Mouse (Mus musculus) limb, embryonic 14.5 days (tissue): ENCODE results near the gene Ndufs5. TPM values are rescaled to one million over a fixed set of nuclear protein-coding genes. Genes with fewer than 3 reads are reported as not detected.

Source experiments
- ATAC-seq: fragments of 200-750 bp; cut with Nextera tagmentation; 2 replicates; pipeline ENCODE4 v1.8.0; 2017; ENCODE audit warnings: low read depth, moderate number of reproducible peaks, moderate TSS enrichment; ENCODE audit not compliant: low FRiP score
- DNase-seq: peaks from one replicate; pipeline ENCODE4 v3.0.0-alpha.2; 2015; ENCODE audit warnings: low spot score
- H3K27ac ChIP-seq: fragments of 300-500 bp; sonication (generic); replicated peaks from 2 replicates; pipeline ENCODE4 v1.5.1; 2014; ENCODE audit warnings: low read depth, mild to moderate bottlenecking, low read length, moderate library complexity, mixed read lengths
- H3K27me3 ChIP-seq: fragments of 300-500 bp; sonication (generic); 2 replicates; pipeline ENCODE4 v1.6.1; 2014; ENCODE audit warnings: low read length, mixed read lengths; ENCODE audit not compliant: control insufficient read depth, insufficient read depth
- H3K36me3 ChIP-seq: fragments of 300-500 bp; sonication (generic); 2 replicates; pipeline ENCODE4 v1.6.1; 2014; ENCODE audit warnings: mild to moderate bottlenecking, low read length, moderate library complexity, mixed read lengths; ENCODE audit not compliant: control insufficient read depth, insufficient read depth
- H3K4me1 ChIP-seq: fragments of 300-500 bp; sonication (generic); 2 replicates; pipeline ENCODE4 v1.6.1; 2014; ENCODE audit warnings: antibody characterized with exemption, low read length, mixed read lengths; ENCODE audit not compliant: control insufficient read depth, insufficient read depth
- H3K4me2 ChIP-seq: fragments of 300-500 bp; sonication (generic); replicated peaks from 2 replicates; pipeline ENCODE4 v1.6.1; 2014; ENCODE audit warnings: low read depth, mild to moderate bottlenecking, low read length, moderate library complexity; ENCODE audit not compliant: severe bottlenecking
- H3K4me3 ChIP-seq: fragments of 300-500 bp; sonication (generic); replicated peaks from 2 replicates; pipeline ENCODE4 v1.5.1; 2014; ENCODE audit warnings: low read length
- H3K9ac ChIP-seq: fragments of 300-500 bp; sonication (generic); 2 replicates; pipeline ENCODE4 v1.6.1; 2014; ENCODE audit warnings: mild to moderate bottlenecking, low read depth, low read length, moderate library complexity; ENCODE audit not compliant: severe bottlenecking
- H3K9me3 ChIP-seq: fragments of 300-500 bp; sonication (generic); 2 replicates; pipeline ENCODE4 v1.6.1; 2016; ENCODE audit warnings: low read length; ENCODE audit not compliant: control insufficient read depth
- POLR2A ChIP-seq: fragments of 200-500 bp; IDR thresholded peaks from 2 replicates; pipeline ENCODE4 v1.8.0; 2012; ENCODE audit warnings: inconsistent platforms, mild to moderate bottlenecking, moderate library complexity, borderline replicate concordance; ENCODE audit not compliant: insufficient read depth, insufficient read length; ENCODE audit errors: extremely low read depth
- WGBS: fragments of 180-500 bp; shearing (Covaris S2); extraction: QIAGEN DNeasy Blood & Tissue Kit; methylation state at CpG from one replicate; pipeline ENCODE4 v1.1.7; 2014; 5-methylcytosine and 5-hydroxymethylcytosine counted together
- polyA plus RNA-seq, 2 experiments: library from polyadenylated mRNA; depleted of rRNA in 1 of 2; stranded (reverse) in 1 of 2; unstranded in 1 of 2; fragments of >200 nt; fragmentation: Nextera tagmentation in 1 of 2; extraction: Ambion mirVana in 1 of 2; gene quantifications; 2 replicates each; pipeline versions ENCODE4 v1.2.1 to v1.2.3; 2012 to 2014

Gene Ndufs5
- polyA plus RNA-seq, 2 experiments: 253 to 353 TPM

DNA sequence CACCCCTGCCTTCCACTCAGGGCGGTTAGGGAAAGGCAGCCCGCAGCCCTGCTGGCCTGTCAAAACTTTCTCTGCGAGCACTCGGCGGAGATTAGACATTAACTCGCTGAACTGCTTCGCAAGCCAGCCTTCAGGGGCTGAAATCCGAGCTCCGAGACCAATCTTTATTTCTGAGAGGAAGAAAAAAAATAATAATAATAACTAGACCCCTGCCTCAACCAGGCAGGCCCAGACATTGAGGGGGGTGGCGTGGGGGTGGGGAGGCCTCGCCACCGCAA is 54.4 kb downstream of the Ndufs5 start:
- no peak for TF ChIP-seq POLR2A
- H3K27ac ChIP-seq: peak overlapping the region; percentile 98
- no peaks in the 10 kb centered on the region for H3K36me3 ChIP-seq
- H3K4me1 ChIP-seq: peaks cover 28% of the 10 kb centered on the region
- H3K4me2 ChIP-seq: peak overlapping the region; percentile 83
- peak; percentile 42 for DNase-seq
- peak overlapping the region; percentile 98 for H3K9ac ChIP-seq
- no peaks in the 10 kb centered on the region for H3K9me3 ChIP-seq
- no peaks in the 10 kb centered on the region for H3K27me3 ChIP-seq
- 0% methylated on average over 9 of the region's 12 CpGs for WGBS
- ATAC-seq: peak; percentile 5; the same call in 1 of the 2 replicates
- peak overlapping the region; percentile 93 for H3K4me3 ChIP-seq

DNA sequence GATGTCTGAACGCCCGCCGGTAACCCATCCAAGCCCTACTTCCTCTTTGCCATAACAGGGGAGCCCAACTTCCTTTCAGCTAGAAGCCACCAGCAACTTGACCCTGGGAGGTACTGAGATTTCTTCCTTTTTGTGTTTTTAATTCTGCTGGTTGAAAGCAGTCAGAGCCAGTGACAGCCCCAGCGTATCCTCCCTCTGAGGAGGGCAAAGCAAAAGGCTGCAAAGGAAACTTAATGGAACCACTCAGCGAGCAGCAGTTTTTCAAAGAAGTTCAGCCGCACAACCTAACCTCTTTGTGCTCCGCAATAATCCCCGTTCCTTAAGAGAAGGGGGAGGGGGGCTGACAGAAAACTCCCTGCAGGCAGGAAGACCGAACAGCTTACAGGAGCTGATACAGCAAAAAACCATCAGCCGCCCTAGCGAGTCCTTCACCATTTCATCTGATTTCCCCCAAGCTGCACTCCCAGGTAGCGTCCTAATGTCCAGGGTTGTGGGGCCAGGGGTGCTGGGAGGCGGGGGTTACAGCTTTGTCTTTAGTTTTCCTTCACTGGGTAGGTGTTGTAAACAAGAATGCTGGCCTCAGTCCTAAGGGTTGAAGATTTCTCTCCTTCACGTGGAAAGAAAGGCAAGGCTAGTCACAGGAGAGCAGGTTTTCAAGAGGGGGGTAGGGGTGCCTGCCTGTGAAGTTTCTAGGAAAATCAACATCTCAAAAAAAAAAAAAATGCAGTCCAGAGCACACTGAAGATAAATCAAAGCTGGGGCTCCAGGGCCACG is 54.9 kb downstream of the Ndufs5 start:
- DNase-seq (no peak), ATAC-seq (no peak)
- Histone ChIP-seq H3K27ac (peak overlapping the region; percentile 98), H3K27me3 (no peaks in the 10 kb centered on the region), H3K36me3 (no peaks in the 10 kb centered on the region), H3K4me2 (peak overlapping the region; percentile 83), H3K9me3 (no peaks in the 10 kb centered on the region), H3K9ac (peak overlapping the region; percentile 98), H3K4me1 (peaks cover 28% of the 10 kb centered on the region), H3K4me3 (peak overlapping the region; percentile 93)
- WGBS: 4% methylated on average over 15 of the region's 15 CpGs
- TF ChIP-seq POLR2A: no peak

Other genes starting within 250 kb of the Ndufs5 start
- gene Macf1, start 33.8 kb downstream of the Ndufs5 start, polyA plus RNA-seq (2012; rRNA removed): 99.7 and 103 TPM in 2 replicates
- 79.8 and 84.0 TPM in 2 replicates for gene Macf1, start 33.8 kb downstream of the Ndufs5 start, polyA plus RNA-seq (2014; fragmentation: Nextera tagmentation; extraction: Ambion mirVana)
- gene Akirin1, start 32.1 kb upstream of the Ndufs5 start, polyA plus RNA-seq (2012; rRNA removed): 39.5 and 42.4 TPM in 2 replicates
- 55.5 and 60.1 TPM in 2 replicates for gene Akirin1, start 32.1 kb upstream of the Ndufs5 start, polyA plus RNA-seq (2014; fragmentation: Nextera tagmentation; extraction: Ambion mirVana)
- gene Rhbdl2, start 69.7 kb upstream of the Ndufs5 start, polyA plus RNA-seq (2012; rRNA removed): 4.8 and 4.9 TPM in 2 replicates
- 3.5 and 4.1 TPM in 2 replicates for gene Rhbdl2, start 69.7 kb upstream of the Ndufs5 start, polyA plus RNA-seq (2014; fragmentation: Nextera tagmentation; extraction: Ambion mirVana)
- 0.08 TPM in 2 replicates for gene 4933427I04Rik, start 141.5 kb upstream of the Ndufs5 start, polyA plus RNA-seq (2012; rRNA removed)
- gene 4933427I04Rik, start 141.5 kb upstream of the Ndufs5 start, polyA plus RNA-seq (2014; fragmentation: Nextera tagmentation; extraction: Ambion mirVana): 0.14 and 0.15 TPM in 2 replicates
- 24.2 and 30.7 TPM in 2 replicates for gene Mycbp, start 186.6 kb upstream of the Ndufs5 start, polyA plus RNA-seq (2012; rRNA removed)
- gene Mycbp, start 186.6 kb upstream of the Ndufs5 start, polyA plus RNA-seq (2014; fragmentation: Nextera tagmentation; extraction: Ambion mirVana): 59.8 and 65.2 TPM in 2 replicates
- gene Rragc, start 199.2 kb upstream of the Ndufs5 start, polyA plus RNA-seq (2012; rRNA removed): 61.0 and 61.1 TPM in 2 replicates
- 60.3 and 61.2 TPM in 2 replicates for gene Rragc, start 199.2 kb upstream of the Ndufs5 start, polyA plus RNA-seq (2014; fragmentation: Nextera tagmentation; extraction: Ambion mirVana)
- gene 4930535I16Rik, start 199.8 kb upstream of the Ndufs5 start, polyA plus RNA-seq (2012; rRNA removed): not detected in 2 replicates
- not detected in 2 replicates for gene 4930535I16Rik, start 199.8 kb upstream of the Ndufs5 start, polyA plus RNA-seq (2014; fragmentation: Nextera tagmentation; extraction: Ambion mirVana)